Mouse (Mus musculus) heart, adult 11 months (tissue): ENCODE data around the gene Uri1.

Source experiments
- DNase-seq: peaks from one replicate; pipeline ENCODE4 v3.0.0; 2022

Gene Uri1

GRCm38 (mm10) chr7:38012811-38013210 is 10.5 kb downstream of the Uri1 start:
- DNase-seq, result peak; percentile 52

- DNase-seq, result no peak
Observed at GRCm38 (mm10) chr7:38008359-38008758, 15.0 kb downstream of the Uri1 start.

- no peak for DNase-seq
Observed at GRCm38 (mm10) chr7:38002451-38002850, 20.9 kb downstream of the Uri1 start.

- no peak for DNase-seq
Observed at GRCm38 (mm10) chr7:37999691-38000090, 23.7 kb downstream of the Uri1 start.

GRCm38 (mm10) chr7:37992861-37993260 is 30.5 kb downstream of the Uri1 start:
- DNase-seq, result no peak

DNA sequence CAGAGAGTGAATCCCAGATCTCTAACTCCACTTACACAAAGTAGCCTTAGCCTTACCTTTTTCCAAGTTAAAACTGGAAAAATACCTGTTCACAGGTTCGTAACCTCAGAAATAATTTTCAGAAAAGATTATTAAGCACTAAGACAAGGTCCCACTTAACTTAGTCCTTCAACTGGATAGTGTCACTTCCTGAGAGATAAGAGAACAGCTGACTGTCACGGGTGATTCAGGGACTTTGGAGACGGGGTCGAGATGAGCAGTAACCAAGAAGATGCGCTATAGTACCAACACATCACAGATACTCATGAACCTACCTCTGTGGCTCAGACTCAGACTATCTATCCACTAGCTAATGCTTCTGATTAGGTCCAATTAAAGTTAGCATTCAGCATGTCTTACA is 38.5 kb downstream of the Uri1 start:
- no peak for DNase-seq

DNA sequence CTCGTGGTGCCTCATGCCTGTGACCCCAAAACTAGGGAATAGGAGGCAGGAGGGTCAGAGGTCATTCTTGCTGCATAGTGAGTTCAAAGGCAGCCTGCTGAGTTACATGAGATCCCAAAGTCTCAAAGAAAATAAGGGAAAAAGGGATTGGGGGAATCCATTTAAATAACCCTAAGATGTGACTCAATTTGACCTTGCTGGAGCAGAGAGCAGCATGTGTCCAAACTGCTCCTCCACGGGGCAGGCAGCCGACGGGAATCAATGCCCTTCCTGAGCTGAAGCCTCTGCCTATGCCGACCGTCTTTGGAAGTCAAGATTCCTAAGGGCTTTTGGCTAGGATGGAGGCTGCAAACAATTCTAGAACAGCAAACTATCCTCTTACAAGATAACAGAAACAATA is 39.9 kb downstream of the Uri1 start:
- DNase-seq, result no peak

DNA sequence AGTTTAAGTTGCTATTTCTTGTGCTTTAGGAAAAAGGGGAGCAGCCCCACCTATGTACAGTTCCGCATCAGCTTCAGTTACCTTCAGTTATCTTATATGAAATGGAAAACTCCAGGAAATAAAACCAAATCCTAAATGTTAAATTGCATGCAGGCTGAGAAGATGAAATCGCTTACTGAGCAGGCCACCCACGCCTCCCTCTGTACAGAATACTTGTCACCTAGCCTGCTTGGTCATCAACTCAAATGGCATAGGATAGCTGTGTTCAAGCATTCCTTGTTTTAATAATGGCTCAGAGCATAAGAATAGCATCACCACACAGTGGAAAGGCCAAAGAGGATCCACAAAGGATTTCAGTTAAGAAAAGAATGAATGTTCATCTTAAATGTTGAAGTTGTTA is 43.6 kb downstream of the Uri1 start:
- no peak for DNase-seq

DNA sequence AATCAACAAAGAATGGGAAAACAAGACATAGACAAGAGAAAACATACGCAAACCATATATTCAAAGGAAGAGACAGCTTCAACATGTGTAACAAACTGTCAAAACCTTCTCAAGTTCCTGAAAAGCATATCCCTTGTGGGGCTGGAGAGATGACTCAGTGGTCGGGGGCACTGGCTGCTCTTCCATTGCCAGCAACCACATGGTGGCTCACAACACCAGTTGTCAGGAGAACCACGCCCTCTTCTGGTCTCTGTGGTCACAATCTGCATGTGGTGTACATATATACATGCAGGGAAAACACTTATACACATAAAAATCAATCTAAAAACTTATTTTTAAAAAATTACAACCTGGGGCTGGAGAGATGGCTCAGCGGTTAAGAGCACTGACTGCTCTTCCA is 44.9 kb downstream of the Uri1 start:
- no peak for DNase-seq

- DNase-seq, result no peak
Observed at GRCm38 (mm10) chr7:37977676-37978075, 45.7 kb downstream of the Uri1 start.

GRCm38 (mm10) chr7:37972999-37973555 is 50.3 kb downstream of the Uri1 start:
- DNase-seq, result no peak

GRCm38 (mm10) chr7:37972571-37972970 is 50.8 kb downstream of the Uri1 start:
- no peak for DNase-seq

- no peak for DNase-seq
Observed at GRCm38 (mm10) chr7:37962326-37962725, 61.0 kb downstream of the Uri1 start.

DNA sequence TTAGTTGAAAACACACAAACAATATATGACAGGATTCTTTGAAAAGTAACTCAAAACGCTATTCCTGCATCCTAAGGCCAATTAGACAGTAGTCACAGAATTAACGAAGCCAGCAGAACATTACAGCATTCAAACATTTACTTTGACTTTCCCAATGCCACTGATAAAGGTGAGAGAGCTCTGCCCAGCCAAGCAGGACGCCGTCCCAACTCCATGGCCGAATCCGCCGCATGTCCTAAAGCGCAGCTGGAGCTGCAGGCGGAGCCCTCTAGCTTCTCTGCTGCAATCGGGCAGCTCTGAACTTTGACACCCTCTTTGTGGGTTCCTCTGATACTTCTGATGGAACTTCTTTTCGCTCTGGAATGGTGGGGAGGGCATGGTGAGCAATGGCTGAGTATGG is 62.1 kb downstream of the Uri1 start:
- no peak for DNase-seq

GRCm38 (mm10) chr7:37951841-37952240 is 71.5 kb downstream of the Uri1 start:
- DNase-seq, result no peak

DNA sequence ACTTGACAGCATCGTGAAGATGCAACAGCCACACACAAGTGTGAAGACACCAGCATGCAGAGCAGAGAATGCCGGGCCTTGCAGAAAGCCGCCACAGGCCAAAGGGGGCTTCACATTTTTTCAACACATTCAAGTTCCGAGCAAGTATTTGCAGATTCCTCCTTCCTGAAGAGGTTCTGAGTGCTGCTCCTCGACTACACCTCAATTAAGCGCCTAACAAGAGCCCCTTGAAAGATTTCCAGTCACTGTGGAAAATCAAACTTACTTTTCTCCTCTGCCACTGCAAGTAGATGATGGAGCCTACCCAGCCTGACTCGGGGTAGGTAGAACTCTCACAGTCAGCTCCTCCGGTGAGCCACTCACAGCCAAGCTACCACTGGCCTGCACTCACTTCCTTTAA is 86.9 kb downstream of the Uri1 start:
- no peak for DNase-seq

GRCm38 (mm10) chr7:37935786-37936185 is 87.6 kb downstream of the Uri1 start:
- DNase-seq, result peak; percentile 88

DNA sequence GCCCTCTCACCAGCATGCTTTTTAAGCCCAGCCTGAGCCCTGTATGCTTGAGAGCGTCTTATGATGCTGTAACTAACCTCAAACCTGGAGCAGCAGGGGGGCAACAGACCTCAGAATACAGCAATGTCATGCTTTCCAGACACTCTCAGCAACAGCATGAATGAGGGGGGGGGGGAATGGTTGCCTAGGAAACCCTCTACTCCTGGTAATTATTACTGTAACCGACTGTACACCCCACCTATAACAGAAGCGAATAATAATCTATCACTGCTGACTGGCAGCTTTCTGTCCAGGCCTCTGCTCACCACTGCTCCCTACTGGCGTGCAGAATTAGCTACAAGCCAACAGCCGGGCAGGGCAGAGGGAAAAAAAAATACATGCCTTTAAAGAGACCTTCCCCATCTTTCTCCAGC is 88.6 kb downstream of the Uri1 start:
- DNase-seq, result peak; percentile 51

- peak; percentile 76 for DNase-seq
Observed at GRCm38 (mm10) chr7:37933754-37934308, 89.5 kb downstream of the Uri1 start.

DNA sequence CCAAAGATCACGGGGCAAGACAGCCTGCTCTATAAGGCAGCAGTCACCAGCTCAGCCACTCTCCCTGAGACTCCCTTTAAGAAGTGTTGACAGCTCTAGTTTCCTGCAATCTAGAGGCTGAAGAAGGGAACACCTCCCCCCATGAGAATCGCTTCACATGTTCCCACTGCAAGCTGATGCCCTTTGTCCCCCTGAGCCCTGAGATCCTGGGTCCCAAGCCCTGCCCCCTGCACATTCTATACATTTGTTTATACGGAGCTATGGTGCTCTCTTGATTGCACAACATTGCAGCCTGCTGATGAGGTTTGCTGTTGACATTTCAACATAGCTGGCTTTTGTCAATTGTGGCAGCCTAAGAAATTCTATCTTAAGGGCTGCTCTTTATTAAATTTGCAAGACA is 91.7 kb downstream of the Uri1 start:
- peak; percentile 69 for DNase-seq

- DNase-seq, result peak; percentile 67
Observed at GRCm38 (mm10) chr7:37929738-37930137, 93.6 kb downstream of the Uri1 start.

DNA sequence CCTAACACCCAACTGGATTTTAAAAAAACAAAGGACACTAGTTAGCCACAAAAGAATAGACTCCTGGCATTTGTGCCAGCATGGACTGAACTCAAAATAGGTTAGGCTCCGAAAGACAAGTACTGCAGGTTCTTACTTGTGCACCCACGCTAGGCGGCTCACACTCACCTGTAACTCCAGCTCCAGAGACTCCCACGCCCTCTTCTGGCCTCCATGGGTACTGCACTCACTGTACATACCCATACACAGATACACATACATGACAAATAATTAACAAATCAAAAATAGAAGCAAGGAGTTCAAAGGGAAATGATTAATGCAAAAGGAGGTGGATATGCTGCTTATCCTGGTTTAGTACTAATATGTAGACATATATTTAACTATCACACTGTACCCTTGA is 100.4 kb downstream of the Uri1 start:
- peak; percentile 64 for DNase-seq

- peak; percentile 75 for DNase-seq
Observed at GRCm38 (mm10) chr7:37921681-37922430, 101.5 kb downstream of the Uri1 start.

DNA sequence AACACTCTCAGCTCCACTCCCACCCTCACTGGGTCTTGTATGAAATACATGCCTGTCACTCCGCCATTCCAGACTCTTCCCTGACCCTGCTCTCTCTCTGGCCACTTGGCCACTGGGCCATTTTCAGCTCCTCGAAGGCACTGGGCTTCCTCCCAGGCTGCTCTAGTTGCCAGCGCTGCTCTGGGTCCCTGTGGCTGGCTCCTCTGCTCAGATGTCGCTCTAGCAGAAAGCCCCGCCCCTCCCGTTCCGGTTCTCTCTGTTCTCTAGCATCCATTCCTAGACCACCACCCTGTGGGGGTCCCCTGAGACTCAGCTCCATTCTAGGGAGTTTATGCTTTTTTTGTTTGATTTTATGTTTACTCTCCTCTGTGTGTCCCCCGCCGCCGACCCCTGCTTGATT is 104.4 kb downstream of the Uri1 start:
- DNase-seq, result no peak
